Mouse (Mus musculus) cortical plate, adult 2 months (tissue): ENCODE results near the gene Ptpn7. TPM values are rescaled to one million over a fixed set of nuclear protein-coding genes. Genes with fewer than 3 reads are reported as not detected.
"Not testable (repeated sequence)": the region's sequence is repeated elsewhere in the genome, so short reads cannot be mapped to it uniquely, and the experiment has no call there.

Source experiments
- H3K27ac ChIP-seq: fragments of 200-500 bp; 2 replicates; pipeline ENCODE4 v1.5.1; 2012; ENCODE audit warnings: low read length, control low read depth, inconsistent platforms; ENCODE audit not compliant: insufficient read depth
- H3K4me1 ChIP-seq: fragments of 200-500 bp; 2 replicates; pipeline ENCODE4 v1.6.1; 2011; ENCODE audit warnings: low read length; ENCODE audit not compliant: control insufficient read depth, insufficient read depth
- H3K4me3 ChIP-seq: fragments of 200-500 bp; 2 replicates; pipeline ENCODE4 v1.5.1; 2011; ENCODE audit warnings: mild to moderate bottlenecking, low read length, control low read depth; ENCODE audit not compliant: insufficient read depth
- CTCF ChIP-seq: fragments of 200-500 bp; IDR thresholded peaks from 2 replicates; pipeline ENCODE4 v1.5.1; 2011; ENCODE audit warnings: mild to moderate bottlenecking, control low read depth, low read length; ENCODE audit not compliant: insufficient read depth; ENCODE audit errors: extremely low read depth
- POLR2A ChIP-seq: fragments of 200-500 bp; IDR thresholded peaks from 2 replicates; pipeline ENCODE4 v1.6.1; 2011; ENCODE audit warnings: mild to moderate bottlenecking, low read length, control low read depth; ENCODE audit not compliant: insufficient read depth; ENCODE audit errors: extremely low read depth
- polyA plus RNA-seq: library from polyadenylated mRNA; depleted of rRNA; stranded (reverse); fragments of >200 nt; gene quantifications from 2 replicates; pipeline ENCODE4 v1.2.3, GENCODE M21; 2012; rRNA removed

Ptpn7 gene
- polyA plus RNA-seq, 1 experiment = 0.86 TPM

- Histone ChIP-seq H3K27ac (no peak overlapping the region), H3K4me3 (no peak overlapping the region), H3K4me1 (no peaks in the 10 kb centered on the region)
- no peak for TF ChIP-seq CTCF
- TF ChIP-seq POLR2A = no peak
Measured at GRCm38 (mm10) chr1:135188197-135188596, 55.7 kb downstream of the Ptpn7 start.

GRCm38 (mm10) chr1:135189186-135189585 is 56.7 kb downstream of the Ptpn7 start:
- no peak overlapping the region for H3K4me3 ChIP-seq
- TF ChIP-seq CTCF = no peak
- no peak for TF ChIP-seq POLR2A
- H3K27ac ChIP-seq = no peak overlapping the region
- no peaks in the 10 kb centered on the region for H3K4me1 ChIP-seq

GRCm38 (mm10) chr1:135194335-135194734 is 61.8 kb downstream of the Ptpn7 start:
- H3K4me3 ChIP-seq, H3K4me1 ChIP-seq: not testable (repeated sequence)

More at GRCm38 (mm10) chr1:135194335-135194734, 61.8 kb downstream of the Ptpn7 start:
- not testable (repeated sequence) for H3K27ac ChIP-seq

Other genes starting within 250 kb of the Ptpn7 start
- gene Ppp1r12b, start 176.8 kb upstream of the Ptpn7 start, polyA plus RNA-seq = 31.5 and 32.8 TPM in 2 replicates
- 2.3 and 2.5 TPM in 2 replicates for gene Ube2t, start 170.1 kb upstream of the Ptpn7 start, polyA plus RNA-seq
- gene Lgr6, start 27.4 kb upstream of the Ptpn7 start, polyA plus RNA-seq = 1.5 and 1.6 TPM in 2 replicates
- 354 and 358 TPM in 2 replicates for gene Arl8a, start 14.1 kb downstream of the Ptpn7 start, polyA plus RNA-seq
- 324 and 331 TPM in 2 replicates for gene Gpr37l1, start 35.0 kb downstream of the Ptpn7 start, polyA plus RNA-seq
- 0.11 and 0.21 TPM in 2 replicates for gene Elf3, start 125.9 kb downstream of the Ptpn7 start, polyA plus RNA-seq
- gene Rnpep, start 151.4 kb downstream of the Ptpn7 start, polyA plus RNA-seq = 47.4 and 53.8 TPM in 2 replicates
- gene Timm17a, start 181.1 kb downstream of the Ptpn7 start, polyA plus RNA-seq = 82.7 and 88.6 TPM in 2 replicates
- gene Lmod1, start 192.1 kb downstream of the Ptpn7 start, polyA plus RNA-seq = 0.58 and 0.87 TPM in 2 replicates
- gene Shisa4, start 242.5 kb downstream of the Ptpn7 start, polyA plus RNA-seq = 219 and 220 TPM in 2 replicates